Mouse (Mus musculus) heart, embryonic 11.5 days (tissue): Measurements from ENCODE around the gene Sgcd. TPM values are rescaled to one million over a fixed set of nuclear protein-coding genes. Genes with fewer than 3 reads are reported as not detected.
"Not testable (repeated sequence)": the region's sequence is repeated elsewhere in the genome, so short reads cannot be mapped to it uniquely, and the experiment has no call there.

ENCODE experiments used
- ATAC-seq: fragments of 200-750 bp; cut with Nextera tagmentation; replicated peaks from 2 replicates; pipeline ENCODE4 v1.8.0; 2017; ENCODE audit warnings: moderate library complexity; ENCODE audit not compliant: insufficient number of reproducible peaks, low FRiP score, low TSS enrichment
- H3K27ac ChIP-seq: fragments of 300-500 bp; sonication (generic); 2 replicates; pipeline ENCODE4 v1.5.1; 2014; ENCODE audit warnings: mild to moderate bottlenecking, low read depth, low read length
- H3K27me3 ChIP-seq: fragments of 300-500 bp; sonication (generic); 2 replicates; pipeline ENCODE4 v1.6.1; 2014; ENCODE audit warnings: mild to moderate bottlenecking, low read length, mixed read lengths; ENCODE audit not compliant: control insufficient read depth, insufficient read depth
- H3K36me3 ChIP-seq: fragments of 300-500 bp; sonication (generic); 2 replicates; pipeline ENCODE4 v1.6.1; 2014; ENCODE audit warnings: mild to moderate bottlenecking, low read length, moderate library complexity, mixed read lengths; ENCODE audit not compliant: control insufficient read depth, insufficient read depth
- H3K4me1 ChIP-seq: fragments of 300-500 bp; sonication (generic); 2 replicates; pipeline ENCODE4 v1.6.1; 2014; ENCODE audit warnings: low read length; ENCODE audit not compliant: control insufficient read depth, insufficient read depth
- H3K4me2 ChIP-seq: fragments of 300-500 bp; sonication (generic); 2 replicates; pipeline ENCODE4 v1.6.1; 2014; ENCODE audit warnings: mild to moderate bottlenecking, moderate library complexity
- H3K4me3 ChIP-seq: fragments of 300-500 bp; sonication (generic); 2 replicates; pipeline ENCODE4 v1.5.1; 2014; ENCODE audit warnings: low read depth, low read length
- H3K9ac ChIP-seq: fragments of 300-500 bp; sonication (generic); 2 replicates; pipeline ENCODE4 v1.6.1; 2014; ENCODE audit warnings: mild to moderate bottlenecking, low read depth, low read length, moderate library complexity
- H3K9me3 ChIP-seq: fragments of 300-500 bp; sonication (generic); replicated peaks from 2 replicates; pipeline ENCODE4 v1.6.1; 2016; ENCODE audit warnings: low read length; ENCODE audit not compliant: control insufficient read depth
- WGBS: fragments of 180-500 bp; shearing (Covaris S2); extraction: QIAGEN DNeasy Blood & Tissue Kit; methylation state at CpG from one replicate; pipeline ENCODE4 v1.1.7; 2014; ENCODE audit not compliant: insufficient replicate concordance; 5-methylcytosine and 5-hydroxymethylcytosine counted together
- polyA plus RNA-seq: library from polyadenylated mRNA; unstranded; fragments of >200 nt; fragmentation: Nextera tagmentation; extraction: Ambion mirVana; gene quantifications from 2 replicates; pipeline ENCODE4 v1.2.1, GENCODE M21; 2014

Gene Sgcd
- polyA plus RNA-seq, 1 experiment from 2014 or later = 5.3 TPM

GRCm38 (mm10) chr11:47845894-47846293, 142.9 kb downstream of the Sgcd start:
- Histone ChIP-seq H3K36me3 (no peaks in the 10 kb centered on the region), H3K27ac (no peak overlapping the region), H3K27me3 (no peaks in the 10 kb centered on the region), H3K9ac (no peak overlapping the region), H3K9me3 (no peaks in the 10 kb centered on the region), H3K4me1 (no peaks in the 10 kb centered on the region), H3K4me3 (no peak overlapping the region), H3K4me2 (no peak overlapping the region)
- no peak for ATAC-seq
- 54% methylated on average over 3 of the region's 3 CpGs for WGBS

DNA sequence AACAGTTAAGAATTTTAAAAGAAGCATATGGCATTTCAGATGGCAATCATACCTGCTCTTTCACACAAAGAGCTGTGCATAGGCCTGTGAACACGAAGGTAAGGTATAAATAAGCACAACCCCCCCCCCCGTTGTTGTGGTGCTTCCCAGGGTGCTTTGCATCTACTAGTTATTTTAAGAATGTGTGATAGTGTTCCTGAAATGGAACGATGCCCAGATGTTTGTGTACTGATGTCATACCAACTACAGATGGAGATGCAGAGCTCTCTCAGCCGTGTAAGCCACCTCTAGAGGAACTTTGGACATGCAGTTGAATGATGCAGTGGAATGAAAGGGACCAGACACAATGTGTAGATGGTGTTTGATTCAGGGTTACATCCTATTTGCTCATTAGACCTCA, 155.5 kb downstream of the Sgcd start:
- Histone ChIP-seq H3K27me3 (no peaks in the 10 kb centered on the region), H3K27ac (no peak overlapping the region), H3K4me3 (no peak overlapping the region), H3K4me1 (no peaks in the 10 kb centered on the region), H3K9ac (no peak overlapping the region), H3K36me3 (no peaks in the 10 kb centered on the region), H3K9me3 (no peaks in the 10 kb centered on the region), H3K4me2 (no peak overlapping the region)
- WGBS = 23% methylated on average over 4 of the region's 4 CpGs
- peak; percentile 67; the same call in 1 of the 2 replicates for ATAC-seq

- no peak for ATAC-seq
- Histone ChIP-seq H3K9me3 (no peaks in the 10 kb centered on the region), H3K4me1 (no peaks in the 10 kb centered on the region), H3K36me3 (no peaks in the 10 kb centered on the region), H3K9ac (no peak overlapping the region), H3K4me3 (no peak overlapping the region), H3K27me3 (no peaks in the 10 kb centered on the region), H3K27ac (no peak overlapping the region), H3K4me2 (no peak overlapping the region)
Measured at GRCm38 (mm10) chr11:47810307-47810706, 178.5 kb downstream of the Sgcd start.

DNA sequence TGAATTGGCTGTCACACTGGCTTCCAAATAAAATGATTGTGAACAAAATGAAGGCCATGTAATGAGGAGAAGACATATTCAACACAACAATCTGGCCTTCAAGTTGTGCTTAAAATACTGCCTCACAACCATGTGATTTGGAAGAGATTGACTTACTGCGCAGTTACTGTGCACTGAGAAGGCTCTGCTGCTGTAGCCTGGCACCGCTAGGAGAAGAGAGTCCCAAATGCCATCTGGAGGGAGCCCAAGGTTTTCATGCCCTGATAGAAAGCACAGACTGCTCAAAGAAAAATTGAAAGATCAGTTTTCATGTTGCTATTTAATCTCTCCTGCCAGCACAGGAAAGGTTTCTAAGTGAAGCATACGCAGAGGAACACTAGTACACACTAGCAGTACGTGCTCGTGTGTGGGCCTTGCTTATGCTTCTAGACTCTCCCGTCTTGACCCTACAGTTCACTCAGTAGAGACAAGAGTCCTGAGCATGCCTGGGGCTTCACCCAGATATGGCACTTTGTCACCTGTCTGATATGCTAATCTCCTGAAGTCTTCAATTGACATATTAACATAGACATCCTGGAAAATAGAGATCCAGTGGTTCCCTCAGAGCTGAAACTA, 184.6 kb downstream of the Sgcd start:
- H3K4me1 ChIP-seq = no peaks in the 10 kb centered on the region
- ATAC-seq = no peak
- 80% methylated on average over 6 of the region's 6 CpGs for WGBS

GRCm38 (mm10) chr11:47777916-47778226, 210.9 kb downstream of the Sgcd start:
- Histone ChIP-seq H3K9me3 (no peaks in the 10 kb centered on the region), H3K9ac (no peak overlapping the region), H3K4me1 (no peaks in the 10 kb centered on the region), H3K4me3 (no peak overlapping the region), H3K27me3 (no peaks in the 10 kb centered on the region), H3K4me2 (no peak overlapping the region), H3K36me3 (no peaks in the 10 kb centered on the region), H3K27ac (no peak overlapping the region)
- WGBS = 55% methylated on average over 4 of the region's 4 CpGs
- no peak for ATAC-seq

More for the DNA sequence above, 184.6 kb downstream of the Sgcd start:
- H3K9me3 ChIP-seq = no peaks in the 10 kb centered on the region
- no peaks in the 10 kb centered on the region for H3K36me3 ChIP-seq
- H3K4me2 ChIP-seq = no peak overlapping the region
- H3K27me3 ChIP-seq = no peaks in the 10 kb centered on the region
- no peak overlapping the region for H3K27ac ChIP-seq
- no peak overlapping the region for H3K9ac ChIP-seq
- no peak overlapping the region for H3K4me3 ChIP-seq

- H3K27ac ChIP-seq = no peak overlapping the region
- no peaks in the 10 kb centered on the region for H3K36me3 ChIP-seq
- no peak overlapping the region for H3K4me3 ChIP-seq
- H3K9me3 ChIP-seq = no peaks in the 10 kb centered on the region
- H3K27me3 ChIP-seq = no peaks in the 10 kb centered on the region
- H3K4me1 ChIP-seq = no peaks in the 10 kb centered on the region
- no peak overlapping the region for H3K4me2 ChIP-seq
- WGBS = 58% methylated on average over 4 of the region's 4 CpGs
- no peak overlapping the region for H3K9ac ChIP-seq
- ATAC-seq = no peak
Measured at GRCm38 (mm10) chr11:47777226-47777915, 211.4 kb downstream of the Sgcd start.

GRCm38 (mm10) chr11:47776019-47776418, 212.8 kb downstream of the Sgcd start:
- Histone ChIP-seq H3K4me2 (no peak overlapping the region), H3K4me3 (no peak overlapping the region), H3K27me3 (no peaks in the 10 kb centered on the region), H3K36me3 (no peaks in the 10 kb centered on the region), H3K27ac (no peak overlapping the region), H3K4me1 (no peaks in the 10 kb centered on the region), H3K9me3 (no peaks in the 10 kb centered on the region), H3K9ac (no peak overlapping the region)
- ATAC-seq = no peak
- 41% methylated on average over 1 of the region's 1 CpGs for WGBS

DNA sequence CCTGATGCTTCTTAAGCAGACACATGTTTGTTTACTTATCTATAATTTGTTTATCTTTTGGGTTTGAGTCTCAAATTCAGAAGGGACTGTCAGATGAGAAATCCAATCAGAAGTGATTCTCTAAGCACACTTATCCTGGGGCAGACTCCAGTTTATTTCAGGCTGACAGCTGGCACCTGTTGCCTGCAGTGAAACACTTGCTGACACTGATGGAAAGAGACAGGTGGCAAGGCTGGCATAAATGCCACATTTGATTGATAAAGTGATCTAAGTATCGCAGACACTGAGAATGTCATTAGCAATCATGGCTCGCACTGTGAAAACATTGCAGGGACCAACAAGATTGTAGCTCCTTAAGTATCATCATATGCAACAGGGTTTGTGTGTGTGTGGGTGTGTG, 222.9 kb downstream of the Sgcd start:
- ATAC-seq = no peak

GRCm38 (mm10) chr11:47763569-47763968, 225.2 kb downstream of the Sgcd start:
- H3K4me3 ChIP-seq, H3K4me1 ChIP-seq, H3K27me3 ChIP-seq, H3K36me3 ChIP-seq, H3K9me3 ChIP-seq, H3K9ac ChIP-seq, H3K27ac ChIP-seq, ATAC-seq, H3K4me2 ChIP-seq: not testable (repeated sequence)
- WGBS = 72% methylated on average over 3 of the region's 3 CpGs

More for the DNA sequence above, 222.9 kb downstream of the Sgcd start:
- H3K9ac ChIP-seq = no peak overlapping the region
- H3K4me2 ChIP-seq = no peak overlapping the region
- H3K4me3 ChIP-seq = no peak overlapping the region
- H3K36me3 ChIP-seq = no peaks in the 10 kb centered on the region
- no peaks in the 10 kb centered on the region for H3K27me3 ChIP-seq
- H3K27ac ChIP-seq = no peak overlapping the region
- WGBS = 63% methylated on average over 2 of the region's 2 CpGs
- H3K4me1 ChIP-seq = no peaks in the 10 kb centered on the region
- H3K9me3 ChIP-seq = no peaks in the 10 kb centered on the region
